Mouse (Mus musculus) lung, embryonic 15.5 days (tissue): ENCODE results near the gene Pm20d2. TPM values are rescaled to one million over a fixed set of nuclear protein-coding genes. Genes with fewer than 3 reads are reported as not detected.

Experiments used
- polyA plus RNA-seq: library from polyadenylated mRNA; unstranded; fragments of >200 nt; fragmentation: Nextera tagmentation; extraction: Ambion mirVana; gene quantifications from 2 replicates; pipeline ENCODE4 v1.2.1, GENCODE M21; 2015

Gene Pm20d2
- polyA plus RNA-seq, 1 experiment from 2014 or later = 1.6 TPM

Other genes with a start within 250 kb of the Pm20d2 start
- gene Ankrd6, start 238.9 kb downstream of the Pm20d2 start, polyA plus RNA-seq = 3.0 and 4.0 TPM in 2 replicates
- gene Rragd, start 206.7 kb downstream of the Pm20d2 start, polyA plus RNA-seq = 2.6 and 2.7 TPM in 2 replicates
- gene Ube2j1, start 158.3 kb downstream of the Pm20d2 start, polyA plus RNA-seq = 48.3 and 52.9 TPM in 2 replicates
- 0.59 TPM in 1 of 2 replicates, not detected in the other for gene Gabrr2, start 126.7 kb downstream of the Pm20d2 start, polyA plus RNA-seq
- not detected in 2 replicates for gene Gabrr1, start 57.2 kb downstream of the Pm20d2 start, polyA plus RNA-seq
- gene Srsf12, start 19.3 kb upstream of the Pm20d2 start, polyA plus RNA-seq = 3.3 TPM in 2 replicates
- 122 and 129 TPM in 2 replicates for gene Pnrc1, start 100.4 kb upstream of the Pm20d2 start, polyA plus RNA-seq
- gene Rngtt, start 120.6 kb upstream of the Pm20d2 start, polyA plus RNA-seq = 23.3 and 25.4 TPM in 2 replicates